Mouse (Mus musculus) forebrain, embryonic 15.5 days (tissue): Measurements from ENCODE around the gene Gm8113. TPM values are rescaled to one million over a fixed set of nuclear protein-coding genes. Genes with fewer than 3 reads are reported as not detected.
"Not testable (repeated sequence)": the region's sequence is repeated elsewhere in the genome, so short reads cannot be mapped to it uniquely, and the experiment has no call there.

ENCODE experiments used
- ATAC-seq: fragments of 200-750 bp; cut with Nextera tagmentation; replicated peaks from 2 replicates; pipeline ENCODE4 v1.8.0; 2017; ENCODE audit warnings: mild to moderate bottlenecking, moderate TSS enrichment, moderate library complexity
- H3K27ac ChIP-seq: fragments of 300-500 bp; sonication (generic); replicated peaks from 2 replicates; pipeline ENCODE4 v1.5.1; 2015; ENCODE audit warnings: mild to moderate bottlenecking, inconsistent platforms
- H3K27me3 ChIP-seq: fragments of 300-500 bp; sonication (generic); 2 replicates; pipeline ENCODE4 v1.6.1; 2015; ENCODE audit warnings: inconsistent platforms
- H3K36me3 ChIP-seq: fragments of 300-500 bp; sonication (generic); 2 replicates; pipeline ENCODE4 v1.6.1; 2015; ENCODE audit warnings: mild to moderate bottlenecking, inconsistent platforms
- H3K4me1 ChIP-seq: fragments of 300-500 bp; sonication (generic); 2 replicates; pipeline ENCODE4 v1.6.1; 2015; ENCODE audit warnings: inconsistent platforms
- H3K4me2 ChIP-seq: fragments of 300-500 bp; sonication (generic); replicated peaks from 2 replicates; pipeline ENCODE4 v1.6.1; 2015; ENCODE audit warnings: mild to moderate bottlenecking, inconsistent platforms
- H3K4me3 ChIP-seq: fragments of 300-500 bp; sonication (generic); 2 replicates; pipeline ENCODE4 v1.5.1; 2015; ENCODE audit warnings: mild to moderate bottlenecking, inconsistent platforms
- H3K9ac ChIP-seq: fragments of 300-500 bp; sonication (generic); replicated peaks from 2 replicates; pipeline ENCODE4 v1.6.1; 2015; ENCODE audit warnings: mild to moderate bottlenecking, inconsistent platforms
- H3K9me3 ChIP-seq: fragments of 300-500 bp; sonication (generic); 2 replicates; pipeline ENCODE4 v1.6.1; 2016; ENCODE audit warnings: inconsistent platforms
- WGBS: fragments of 180-500 bp; shearing (Covaris S2); methylation state at CpG from one replicate; pipeline ENCODE4 v1.1.7; 2015; ENCODE audit warnings: mixed read lengths; 5-methylcytosine and 5-hydroxymethylcytosine counted together
- polyA plus RNA-seq: library from polyadenylated mRNA; unstranded; fragments of >200 nt; fragmentation: Nextera tagmentation; extraction: Ambion mirVana; gene quantifications from 2 replicates; pipeline ENCODE4 v1.2.1, GENCODE M21; 2015

The Gm8113 gene
- polyA plus RNA-seq, 1 experiment from 2014 or later = 4.7 TPM

- not testable (repeated sequence) for H3K27ac ChIP-seq, H3K9ac ChIP-seq, H3K9me3 ChIP-seq, ATAC-seq, H3K36me3 ChIP-seq, H3K4me3 ChIP-seq, H3K27me3 ChIP-seq, H3K4me1 ChIP-seq, H3K4me2 ChIP-seq
- WGBS = 67% methylated on average over 2 of the region's 2 CpGs
Observed at GRCm38 (mm10) chr14:43953382-43953781, 28.2 kb downstream of the Gm8113 start.

- H3K9ac ChIP-seq, ATAC-seq, H3K9me3 ChIP-seq, H3K27me3 ChIP-seq, H3K36me3 ChIP-seq, H3K4me3 ChIP-seq, H3K4me1 ChIP-seq, H3K27ac ChIP-seq, H3K4me2 ChIP-seq: not testable (repeated sequence)
- no CpG with 5 or more reads among the region's 1 CpGs for WGBS
Observed at GRCm38 (mm10) chr14:43955074-43955473, 29.9 kb downstream of the Gm8113 start.

GRCm38 (mm10) chr14:43956769-43957168, 31.6 kb downstream of the Gm8113 start, which contains the start of gene Ang5:
TSS of gene Ang5 (plus strand) at chr14:43957069.
- H3K4me3 ChIP-seq, ATAC-seq, H3K27ac ChIP-seq, H3K36me3 ChIP-seq, H3K9me3 ChIP-seq, H3K27me3 ChIP-seq, H3K4me2 ChIP-seq, H3K9ac ChIP-seq, H3K4me1 ChIP-seq: not testable (repeated sequence)
- no CpG with 5 or more reads among the region's 2 CpGs for WGBS

Other genes starting within 250 kb of the Gm8113 start
- not detected in 2 replicates for gene Gm8165, start 248.2 kb upstream of the Gm8113 start, polyA plus RNA-seq
- gene Gm7324, start 227.6 kb upstream of the Gm8113 start, polyA plus RNA-seq = 0.72 and 1.0 TPM in 2 replicates
- not detected in 2 replicates for gene Gm16506, start 197.9 kb upstream of the Gm8113 start, polyA plus RNA-seq
- not detected in 2 replicates for gene Gm6526, start 177.5 kb upstream of the Gm8113 start, polyA plus RNA-seq
- gene Gm8180, start 140.6 kb upstream of the Gm8113 start, polyA plus RNA-seq = not detected in 2 replicates
- not detected in 2 replicates for gene Ear1, start 49.9 kb upstream of the Gm8113 start, polyA plus RNA-seq
- not detected in 2 replicates for gene Ear10, start 1.8 kb upstream of the Gm8113 start, polyA plus RNA-seq
- gene Ang5, start 31.7 kb downstream of the Gm8113 start, polyA plus RNA-seq = not detected in 2 replicates
- gene Ang6, start 76.9 kb downstream of the Gm8113 start, polyA plus RNA-seq = not detected in 2 replicates
- not detected in 2 replicates for gene Ear2, start 177.3 kb downstream of the Gm8113 start, polyA plus RNA-seq
- gene Gm3327, start 198.5 kb downstream of the Gm8113 start, polyA plus RNA-seq = not detected in 2 replicates